Mouse (Mus musculus): ENCODE measurements around the gene Trmt13.

DNA sequence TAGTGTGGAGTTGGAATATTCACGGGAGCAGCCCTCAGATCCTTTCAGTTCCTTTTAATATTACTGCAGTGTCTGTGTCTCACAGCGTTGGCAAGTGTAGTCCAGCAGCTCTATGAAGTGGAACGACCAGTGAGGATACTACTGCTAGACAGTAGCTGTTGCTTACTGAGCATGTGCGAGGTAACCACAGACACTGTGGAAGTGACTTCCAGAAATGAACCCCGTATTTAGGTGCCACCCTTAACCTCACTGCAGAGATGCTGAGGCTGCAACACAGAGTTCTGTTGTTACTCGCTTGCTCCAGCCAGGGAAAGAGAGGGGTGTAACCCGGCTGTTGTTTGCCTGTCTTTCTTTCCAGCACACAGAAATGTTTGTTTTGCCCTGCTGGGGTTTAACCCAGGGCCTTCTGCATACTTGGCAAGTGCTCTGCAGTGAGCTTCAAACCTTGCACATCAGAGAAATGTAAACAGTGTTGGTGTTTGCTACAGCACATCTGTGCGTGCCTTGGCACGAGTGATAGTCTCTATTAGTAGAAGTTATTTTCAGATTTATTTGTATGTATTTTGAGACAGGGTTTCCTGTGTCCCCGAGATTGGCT lies at the start of gene Trmt13:
- TF ChIP-seq CTCF (IDR thresholded peaks at IDR 0.05; ENCODE audit: low read depth), result no peak
- TF ChIP-seq EP300 (IDR thresholded peaks at IDR 0.05; ENCODE audit: low read depth), result no peak
